Mouse (Mus musculus): ENCODE data around the gene Nod1.

Gene Nod1

GRCm38 (mm10) chr6:54972111-54972928 lies at the start of gene Nod1:
TSS of gene Nod1 (minus strand) at chr6:54972612.
- WGBS, result 3% methylated on average over 52 of the region's 53 CpGs

GRCm38 (mm10) chr6:55021806-55022205 lies 49.4 kb upstream of the Nod1 start:
- WGBS, result 89% methylated on average over 7 of the region's 7 CpGs

GRCm38 (mm10) chr6:55018417-55018816 lies 46.0 kb upstream of the Nod1 start:
- WGBS, result 93% methylated on average over 2 of the region's 2 CpGs

- 22% methylated on average over 15 of the region's 15 CpGs for WGBS
Measured at GRCm38 (mm10) chr6:55016710-55017583, 44.5 kb upstream of the Nod1 start.

DNA sequence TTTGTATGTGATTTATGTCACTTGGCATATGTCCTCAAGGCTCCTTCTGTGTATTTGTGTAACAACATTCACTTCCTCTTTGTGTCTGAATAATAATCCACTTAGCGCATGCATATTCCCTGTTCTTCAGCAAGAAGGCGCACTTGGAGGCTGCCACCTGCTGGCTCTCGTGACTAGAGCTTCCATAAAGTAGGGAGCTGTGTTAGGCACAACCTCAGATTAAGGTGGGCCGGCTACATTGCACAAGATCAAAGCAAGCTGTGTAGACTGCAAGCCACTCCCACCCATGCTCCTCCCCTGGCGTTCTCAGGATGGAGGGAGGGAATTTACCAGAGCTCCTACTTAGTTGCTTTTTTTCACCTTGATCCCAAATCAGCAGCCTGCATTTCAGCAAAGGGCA lies 43.8 kb upstream of the Nod1 start:
- WGBS, result 8% methylated on average over 5 of the region's 5 CpGs

DNA sequence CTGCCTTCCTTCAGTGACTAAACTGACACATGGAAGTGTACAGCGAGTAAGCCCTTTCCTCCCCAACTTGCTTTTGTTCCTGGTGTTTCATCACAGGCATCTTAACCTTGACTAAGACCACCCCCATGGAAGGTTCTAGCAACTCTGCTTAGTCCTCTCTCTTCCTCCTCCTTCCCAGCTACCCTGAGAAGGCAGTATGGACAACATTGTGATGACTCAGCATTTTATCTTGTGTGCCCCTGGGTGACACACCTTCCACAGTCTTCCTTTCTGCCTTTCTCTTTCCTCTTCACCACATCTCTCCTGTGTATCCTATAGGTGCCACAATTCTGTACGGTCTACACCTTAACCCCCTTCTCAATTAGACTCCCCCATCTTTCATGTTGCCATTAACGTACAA lies 41.8 kb upstream of the Nod1 start:
- 96% methylated on average over 3 of the region's 3 CpGs for WGBS

- WGBS, result 87% methylated on average over 7 of the region's 7 CpGs
Measured at GRCm38 (mm10) chr6:55012516-55012915, 40.1 kb upstream of the Nod1 start.

DNA sequence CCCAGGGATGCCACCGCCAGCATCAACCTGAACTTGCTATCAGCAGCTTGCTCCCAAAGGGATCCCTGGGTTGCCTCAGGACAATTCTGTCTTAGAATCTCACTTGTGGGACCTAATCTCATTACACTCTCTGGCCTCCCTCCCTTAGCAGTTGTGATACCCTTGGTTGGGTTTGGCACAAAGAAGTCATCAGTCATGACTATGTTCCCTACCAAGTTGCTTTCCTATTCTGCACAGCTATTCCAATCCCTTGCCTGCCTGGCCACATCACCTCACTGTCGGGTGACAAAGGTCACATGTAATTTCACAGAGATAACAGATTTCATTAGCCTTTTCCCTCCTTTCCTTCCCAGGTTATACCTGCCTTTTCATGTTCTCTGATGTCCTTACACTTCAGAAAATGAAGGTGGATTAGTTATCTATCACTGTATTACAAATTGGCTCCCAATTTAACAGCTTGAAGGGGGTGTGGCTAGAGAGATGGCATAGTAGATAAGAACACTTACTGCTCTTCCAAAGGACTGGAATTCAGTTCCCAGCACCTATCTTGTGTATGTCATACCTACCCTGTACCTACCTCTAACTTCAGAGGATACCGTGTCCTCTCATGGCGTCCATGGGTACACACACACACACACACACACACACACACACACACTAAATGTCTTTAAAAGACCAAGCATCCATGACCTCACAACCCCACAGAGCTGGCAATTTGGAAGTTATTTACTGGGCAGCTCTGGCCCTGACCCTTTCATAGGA lies 38.1 kb upstream of the Nod1 start:
- WGBS, result 66% methylated on average over 4 of the region's 4 CpGs

DNA sequence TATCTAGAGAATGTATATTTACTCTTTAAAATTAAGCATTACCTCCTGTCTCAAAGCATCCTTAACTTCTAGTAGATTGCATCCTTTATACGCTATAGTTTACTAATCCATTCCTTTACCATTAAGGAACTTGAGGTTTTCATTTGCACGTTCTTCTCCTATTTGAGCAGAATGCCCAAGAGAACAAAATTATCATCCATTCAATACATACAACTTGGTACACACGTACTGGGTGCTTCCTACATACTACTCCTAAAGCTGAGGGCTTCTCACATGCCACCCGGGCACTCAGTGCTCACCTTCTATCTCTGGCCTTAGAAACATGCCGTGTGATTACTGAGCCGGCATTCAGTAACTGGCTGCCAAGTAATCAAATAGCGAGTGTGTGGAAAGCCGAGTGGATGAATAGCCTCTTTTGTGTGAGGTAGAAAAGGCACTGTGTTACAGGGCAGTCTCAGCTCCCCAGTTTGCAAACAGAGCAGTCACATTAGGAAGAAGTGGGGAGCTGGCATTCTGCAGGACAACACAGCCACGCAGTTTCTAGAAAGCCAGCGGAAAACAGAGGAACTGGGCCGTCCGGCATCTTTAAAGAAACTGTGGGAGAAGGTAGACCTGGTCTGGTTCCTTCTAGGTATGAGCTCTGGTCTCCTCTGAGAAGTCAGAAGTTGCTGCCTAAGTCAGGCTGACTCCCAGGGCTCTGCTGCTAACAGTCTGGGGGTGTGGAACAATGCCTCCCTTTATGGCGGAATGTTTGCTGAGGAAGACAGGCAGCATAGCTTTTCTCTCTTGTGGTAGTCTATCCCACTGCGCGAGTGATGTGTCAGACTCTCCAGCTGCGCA lies 37.2 kb upstream of the Nod1 start:
- 31% methylated on average over 16 of the region's 16 CpGs for WGBS

GRCm38 (mm10) chr6:55008401-55008800 lies 36.0 kb upstream of the Nod1 start:
- 94% methylated on average over 8 of the region's 8 CpGs for WGBS

GRCm38 (mm10) chr6:55003559-55003958 lies 31.1 kb upstream of the Nod1 start:
- WGBS, result 82% methylated on average over 4 of the region's 4 CpGs

DNA sequence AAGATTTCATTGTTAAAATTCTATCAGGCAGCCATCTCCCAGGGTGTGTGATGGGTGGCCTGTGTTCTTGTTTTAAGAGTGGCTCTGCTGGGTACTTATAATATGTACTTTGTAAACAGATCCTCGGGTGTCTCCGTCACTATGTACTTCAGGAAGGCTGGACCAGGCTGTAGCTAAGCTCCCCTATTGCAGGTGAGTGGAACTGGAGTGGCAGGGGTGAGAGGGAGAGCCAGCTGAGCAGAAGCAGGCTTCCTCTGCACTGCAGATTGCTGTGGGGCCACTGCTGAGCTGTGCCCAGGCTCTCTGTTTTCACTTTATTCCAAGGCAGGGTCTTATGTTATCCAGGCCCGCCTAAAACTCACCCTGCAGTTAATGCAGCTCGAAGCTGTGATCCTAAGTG lies 30.0 kb upstream of the Nod1 start:
- WGBS, result 77% methylated on average over 4 of the region's 4 CpGs

GRCm38 (mm10) chr6:55001320-55001719 lies 28.9 kb upstream of the Nod1 start:
- WGBS, result 94% methylated on average over 4 of the region's 4 CpGs

GRCm38 (mm10) chr6:54997726-54998125 lies 25.3 kb upstream of the Nod1 start:
- WGBS, result 79% methylated on average over 6 of the region's 6 CpGs

- 97% methylated on average over 3 of the region's 3 CpGs for WGBS
Measured at GRCm38 (mm10) chr6:54996361-54996760, 23.9 kb upstream of the Nod1 start.

GRCm38 (mm10) chr6:54992734-54993260 lies 20.4 kb upstream of the Nod1 start, which contains the start of gene Ggct:
TSS of gene Ggct (minus strand) at chr6:54992950.
- under 1% methylated on average over 41 of the region's 41 CpGs for WGBS

GRCm38 (mm10) chr6:54992141-54992540 lies 19.7 kb upstream of the Nod1 start:
- WGBS, result 2% methylated on average over 7 of the region's 7 CpGs

- 79% methylated on average over 2 of the region's 2 CpGs for WGBS
Measured at GRCm38 (mm10) chr6:54991189-54991588, 18.8 kb upstream of the Nod1 start.

- 93% methylated on average over 6 of the region's 6 CpGs for WGBS
Measured at GRCm38 (mm10) chr6:54988141-54988540, 15.7 kb upstream of the Nod1 start.

- WGBS, result 97% methylated on average over 8 of the region's 8 CpGs
Measured at GRCm38 (mm10) chr6:54984096-54984495, 11.7 kb upstream of the Nod1 start.
